Mouse (Mus musculus): ENCODE results near the gene Cct8l1. TPM values are rescaled to one million over a fixed set of nuclear protein-coding genes. Genes with fewer than 3 reads are reported as not detected.

Gene Cct8l1
- total RNA-seq, 2 experiments from 2014 or later = not detected

Other genes starting within 250 kb of the Cct8l1 start
- gene Kmt2c, start 17.3 kb upstream of the Cct8l1 start, total RNA-seq (2015; ENCODE audit: low replicate concordance) = 18.4 and 24.2 TPM in 2 replicates
- gene Kmt2c, start 17.3 kb upstream of the Cct8l1 start, total RNA-seq (2017; ENCODE audit: low replicate concordance) = 26.7 and 33.6 TPM in 2 replicates
- 1.2 and 5.2 TPM in 2 replicates for gene Xrcc2, start 189.8 kb downstream of the Cct8l1 start, total RNA-seq (2015; ENCODE audit: low replicate concordance)
- gene Xrcc2, start 189.8 kb downstream of the Cct8l1 start, total RNA-seq (2017; ENCODE audit: low replicate concordance) = 5.9 and 6.3 TPM in 2 replicates
- gene Actr3b, start 243.9 kb downstream of the Cct8l1 start, total RNA-seq (2015; ENCODE audit: low replicate concordance) = 2.5 TPM in 1 of 2 replicates, not detected in the other
- 0.84 TPM in 1 of 2 replicates, not detected in the other for gene Actr3b, start 243.9 kb downstream of the Cct8l1 start, total RNA-seq (2017; ENCODE audit: low replicate concordance)

Measured in erythroblast, adult 5-6 weeks (primary cell).